Mouse (Mus musculus) testis, adult 2 months (tissue): Measurements from ENCODE around the gene Mc3r.

Experiments
- CTCF ChIP-seq: fragments of 200-500 bp; IDR thresholded peaks from 2 replicates; pipeline ENCODE4 v1.5.1; 2012; ENCODE audit warnings: low read depth, mild to moderate bottlenecking, inconsistent platforms, low read length, moderate library complexity; ENCODE audit not compliant: control insufficient read depth, insufficient read depth, insufficient replicate concordance
- POLR2A ChIP-seq: fragments of 200-500 bp; IDR thresholded peaks from 2 replicates; pipeline ENCODE4 v1.6.1; 2012; ENCODE audit warnings: low read depth, mild to moderate bottlenecking, inconsistent platforms, low read length, moderate library complexity; ENCODE audit not compliant: control insufficient read depth

DNA sequence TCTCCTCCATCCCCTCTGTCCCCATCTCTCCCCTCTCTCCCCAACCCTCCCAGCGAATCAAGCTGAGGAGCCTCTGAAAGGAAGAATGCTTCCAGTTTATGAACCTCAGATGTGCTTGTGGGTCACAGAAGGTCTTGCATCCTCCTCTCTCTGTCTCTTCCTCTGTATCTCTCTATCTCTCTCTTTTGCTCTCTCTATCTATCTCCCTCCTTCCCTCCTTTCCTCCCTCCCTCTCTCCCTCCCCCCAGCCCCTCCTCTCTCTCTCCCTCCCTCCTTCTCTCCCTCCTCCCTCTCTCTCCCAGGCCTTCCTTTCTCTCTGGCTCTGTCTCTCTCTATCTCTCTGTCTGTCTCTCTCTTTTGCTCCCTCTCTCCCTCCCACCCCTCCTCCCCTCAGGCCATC, 50.2 kb downstream of the Mc3r start:
- TF ChIP-seq CTCF, result no peak
- no peak for TF ChIP-seq POLR2A
